Mouse (Mus musculus): ENCODE measurements around the gene Bicc1. TPM values are rescaled to one million over a fixed set of nuclear protein-coding genes. Genes with fewer than 3 reads are reported as not detected.

Bicc1 gene
- total and polyA plus RNA-seq, 2 experiments from 2014 or later, result 11.3 to 13.3 TPM

GRCm38 (mm10) chr10:70939751-70940150 is 219.7 kb downstream of the Bicc1 start:
- peak; percentile 35 for DNase-seq (ENCODE audit: low spot score)
- 0 out of 2 replicates have a peak, but pooled peaks have one; percentile 15 for ATAC-seq (ENCODE audit: insufficient read depth, low read depth)
- Histone ChIP-seq H3K27ac (ENCODE audit: low read depth) (peak overlapping the region; percentile 36), H3K36me3 (replicated peaks; ENCODE audit: control insufficient read depth, insufficient read depth, low read length) (peaks cover 21% of the 10 kb centered on the region), H3K4me2 (ENCODE audit: low read depth, low read length) (no peak overlapping the region), H3K27me3 (ENCODE audit: control insufficient read depth, insufficient read depth, low read length) (no peaks in the 10 kb centered on the region), H3K4me1 (ENCODE audit: control insufficient read depth, insufficient read depth) (peaks cover 10% of the 10 kb centered on the region; the same call in 1 of the 2 replicates), H3K4me3 (ENCODE audit: low read depth, low read length) (no peak overlapping the region), H3K9ac (replicated peaks; ENCODE audit: low read depth, low read length) (no peak overlapping the region), H3K9me3 (replicated peaks; ENCODE audit: control insufficient read depth, low read length) (peaks cover 7% of the 10 kb centered on the region)
- TF ChIP-seq CTCF (IDR thresholded peaks at IDR 0.05; ENCODE audit: low read depth) (no peak), EP300 (IDR thresholded peaks at IDR 0.05; ENCODE audit: low read depth) (no peak)
- 63% methylated on average over 12 of the region's 12 CpGs for WGBS

DNA sequence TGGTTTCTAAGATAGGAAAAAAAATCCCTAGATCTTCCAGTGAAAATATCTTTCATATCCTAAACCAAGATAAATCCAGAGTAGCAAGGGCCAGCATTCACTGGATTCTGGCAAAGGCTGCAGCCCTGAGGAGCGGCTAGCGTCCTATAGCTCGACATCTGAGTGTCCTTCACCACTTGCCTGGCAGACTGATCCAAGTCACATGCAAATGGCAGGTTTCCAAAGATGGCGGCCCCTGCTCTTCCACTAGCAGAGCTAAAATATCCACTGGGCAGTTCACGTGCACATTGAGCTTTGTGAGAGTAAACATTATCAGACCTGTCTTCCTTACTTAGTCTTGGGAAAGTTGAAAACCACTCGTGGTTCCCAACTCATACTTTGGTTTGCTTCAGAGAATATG is 222.1 kb downstream of the Bicc1 start:
- Histone ChIP-seq H3K4me1 (ENCODE audit: control insufficient read depth, insufficient read depth) (peaks cover 10% of the 10 kb centered on the region; the same call in 1 of the 2 replicates), H3K9me3 (replicated peaks; ENCODE audit: control insufficient read depth, low read length) (peaks cover 7% of the 10 kb centered on the region), H3K4me3 (ENCODE audit: low read depth, low read length) (no peak overlapping the region), H3K36me3 (replicated peaks; ENCODE audit: control insufficient read depth, insufficient read depth, low read length) (peaks cover 31% of the 10 kb centered on the region), H3K27me3 (ENCODE audit: control insufficient read depth, insufficient read depth, low read length) (no peaks in the 10 kb centered on the region), H3K27ac (ENCODE audit: low read depth) (peak overlapping the region; percentile 50), H3K9ac (replicated peaks; ENCODE audit: low read depth, low read length) (no peak overlapping the region), H3K4me2 (ENCODE audit: low read depth, low read length) (no peak overlapping the region)
- ATAC-seq (ENCODE audit: insufficient read depth, low read depth), result peak; percentile 75
- no peak for TF ChIP-seq EP300 (IDR thresholded peaks at IDR 0.05; ENCODE audit: low read depth)
- TF ChIP-seq CTCF (IDR thresholded peaks at IDR 0.05; ENCODE audit: low read depth), result no peak
- WGBS, result 33% methylated on average over 6 of the region's 6 CpGs
- DNase-seq (ENCODE audit: low spot score), result peak; percentile 48

- H3K9ac ChIP-seq (replicated peaks; ENCODE audit: low read depth, low read length), result no peak overlapping the region
- H3K27me3 ChIP-seq (ENCODE audit: control insufficient read depth, insufficient read depth, low read length), result no peaks in the 10 kb centered on the region
- no peaks in the 10 kb centered on the region for H3K4me1 ChIP-seq (ENCODE audit: control insufficient read depth, insufficient read depth)
- peaks cover 43% of the 10 kb centered on the region for H3K36me3 ChIP-seq (replicated peaks; ENCODE audit: control insufficient read depth, insufficient read depth, low read length)
- no peak overlapping the region for H3K4me3 ChIP-seq (ENCODE audit: low read depth, low read length)
- 78% methylated on average over 3 of the region's 3 CpGs for WGBS
- no peak overlapping the region for H3K27ac ChIP-seq (ENCODE audit: low read depth)
- no peak overlapping the region for H3K4me2 ChIP-seq (ENCODE audit: low read depth, low read length)
- H3K9me3 ChIP-seq (replicated peaks; ENCODE audit: control insufficient read depth, low read length), result peaks cover 7% of the 10 kb centered on the region
- no peak for ATAC-seq (ENCODE audit: insufficient read depth, low read depth)
- DNase-seq (ENCODE audit: low spot score), result no peak
- TF ChIP-seq EP300 (IDR thresholded peaks at IDR 0.05; ENCODE audit: low read depth), result no peak
- TF ChIP-seq CTCF (IDR thresholded peaks at IDR 0.05; ENCODE audit: low read depth), result no peak
Measured at GRCm38 (mm10) chr10:70936008-70936407, 223.5 kb downstream of the Bicc1 start.

- peaks cover 20% of the 10 kb centered on the region for H3K36me3 ChIP-seq (replicated peaks; ENCODE audit: control insufficient read depth, insufficient read depth, low read length)
- peaks cover 3% of the 10 kb centered on the region; the same call in 1 of the 2 replicates for H3K9me3 ChIP-seq (replicated peaks; ENCODE audit: control insufficient read depth, low read length)
- 76% methylated on average over 4 of the region's 4 CpGs for WGBS
- no peaks in the 10 kb centered on the region for H3K27me3 ChIP-seq (ENCODE audit: control insufficient read depth, insufficient read depth, low read length)
- H3K27ac ChIP-seq (ENCODE audit: low read depth), result no peak overlapping the region
- H3K9ac ChIP-seq (replicated peaks; ENCODE audit: low read depth, low read length), result no peak overlapping the region
- H3K4me3 ChIP-seq (ENCODE audit: low read depth, low read length), result no peak overlapping the region
- ATAC-seq (ENCODE audit: insufficient read depth, low read depth) (no peak), DNase-seq (ENCODE audit: low spot score) (no peak)
- H3K4me2 ChIP-seq (ENCODE audit: low read depth, low read length), result no peak overlapping the region
- no peak for TF ChIP-seq EP300 (IDR thresholded peaks at IDR 0.05; ENCODE audit: low read depth)
- TF ChIP-seq CTCF (IDR thresholded peaks at IDR 0.05; ENCODE audit: low read depth), result no peak
- H3K4me1 ChIP-seq (ENCODE audit: control insufficient read depth, insufficient read depth), result no peaks in the 10 kb centered on the region
Measured at GRCm38 (mm10) chr10:70926126-70926525, 233.4 kb downstream of the Bicc1 start.

GRCm38 (mm10) chr10:70924348-70924747 is 235.2 kb downstream of the Bicc1 start:
- Histone ChIP-seq H3K36me3 (replicated peaks; ENCODE audit: control insufficient read depth, insufficient read depth, low read length) (peaks cover 3% of the 10 kb centered on the region), H3K27me3 (ENCODE audit: control insufficient read depth, insufficient read depth, low read length) (no peaks in the 10 kb centered on the region), H3K9me3 (replicated peaks; ENCODE audit: control insufficient read depth, low read length) (no peaks in the 10 kb centered on the region), H3K4me3 (ENCODE audit: low read depth, low read length) (no peak overlapping the region), H3K9ac (replicated peaks; ENCODE audit: low read depth, low read length) (no peak overlapping the region), H3K4me1 (ENCODE audit: control insufficient read depth, insufficient read depth) (no peaks in the 10 kb centered on the region), H3K27ac (ENCODE audit: low read depth) (no peak overlapping the region), H3K4me2 (ENCODE audit: low read depth, low read length) (no peak overlapping the region)
- WGBS, result 57% methylated on average over 3 of the region's 3 CpGs
- no peak for DNase-seq (ENCODE audit: low spot score)
- TF ChIP-seq EP300 (IDR thresholded peaks at IDR 0.05; ENCODE audit: low read depth) (no peak), CTCF (IDR thresholded peaks at IDR 0.05; ENCODE audit: low read depth) (no peak)
- no peak for ATAC-seq (ENCODE audit: insufficient read depth, low read depth)

DNA sequence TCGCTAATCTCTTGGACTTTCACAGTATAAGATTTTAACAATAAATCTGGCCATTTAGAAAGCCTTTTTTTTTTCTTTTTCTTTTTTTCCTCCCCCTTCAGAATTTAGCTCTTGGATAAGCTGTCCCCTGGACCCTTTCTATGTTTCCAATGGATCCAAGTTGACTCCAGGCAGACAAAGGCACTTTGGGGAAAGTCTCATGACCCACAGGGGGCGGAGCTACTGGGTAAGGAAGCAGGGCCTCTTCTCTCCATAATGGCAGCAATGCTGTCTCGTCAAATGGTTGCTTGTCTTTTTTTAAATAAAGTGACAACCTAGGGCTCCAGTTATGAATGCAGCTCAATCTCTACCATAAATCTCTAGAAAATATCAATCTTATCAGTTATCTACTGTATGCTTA is 235.6 kb downstream of the Bicc1 start:
- 87% methylated on average over 3 of the region's 3 CpGs for WGBS

More for the DNA sequence above, 235.6 kb downstream of the Bicc1 start:
- H3K36me3 ChIP-seq (replicated peaks; ENCODE audit: control insufficient read depth, insufficient read depth, low read length), result no peaks in the 10 kb centered on the region; the same call in 1 of the 2 replicates
- no peaks in the 10 kb centered on the region for H3K9me3 ChIP-seq (replicated peaks; ENCODE audit: control insufficient read depth, low read length)
- no peak overlapping the region for H3K4me3 ChIP-seq (ENCODE audit: low read depth, low read length)
- ATAC-seq (ENCODE audit: insufficient read depth, low read depth) (no peak), DNase-seq (ENCODE audit: low spot score) (no peak)
- no peaks in the 10 kb centered on the region for H3K27me3 ChIP-seq (ENCODE audit: control insufficient read depth, insufficient read depth, low read length)
- no peak overlapping the region for H3K9ac ChIP-seq (replicated peaks; ENCODE audit: low read depth, low read length)
- TF ChIP-seq EP300 (IDR thresholded peaks at IDR 0.05; ENCODE audit: low read depth), result no peak
- TF ChIP-seq CTCF (IDR thresholded peaks at IDR 0.05; ENCODE audit: low read depth), result no peak
- no peak overlapping the region for H3K27ac ChIP-seq (ENCODE audit: low read depth)
- H3K4me2 ChIP-seq (ENCODE audit: low read depth, low read length), result no peak overlapping the region
- no peaks in the 10 kb centered on the region for H3K4me1 ChIP-seq (ENCODE audit: control insufficient read depth, insufficient read depth)
